In the genomic region with DNA sequence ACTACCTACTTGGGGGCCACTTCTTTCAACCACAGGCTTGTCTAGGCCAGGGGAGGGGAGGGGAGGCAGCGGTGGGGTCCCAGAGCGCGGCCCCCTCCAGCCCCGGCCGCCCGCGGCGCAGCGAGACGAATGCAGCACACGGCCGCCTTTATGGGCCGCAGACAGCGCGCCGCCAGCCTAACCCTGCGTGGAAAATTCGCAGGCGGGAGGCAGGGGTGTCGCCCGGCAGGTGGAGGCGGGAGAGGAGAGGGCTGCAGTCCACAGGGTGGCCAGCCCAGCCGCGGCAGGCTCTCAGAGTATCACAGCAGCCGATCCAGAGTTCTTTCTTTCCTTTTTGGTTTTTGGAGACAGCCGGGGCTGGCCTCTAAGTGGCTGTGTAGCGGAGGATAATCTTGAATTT, we compare ENCODE assay signal across 12 mouse cellular contexts. TPM values are rescaled to one million over a fixed set of nuclear protein-coding genes. Genes with fewer than 3 reads are reported as not detected.
DNase-seq lines count a peak whose midpoint lies in the region; ATAC-seq and TF ChIP-seq lines count a peak whose summit lies in the region.
"Had no signal": no experiment of that assay in that cellular context is flagged by ENCODE, and none has a peak within 500 bp of the region (broad histone marks: within the 10 kb centered on the region; RNA-seq: fewer than 3 reads in every experiment).

No protein-coding gene starts in this region.

- H3K27me3 ChIP-seq in heart, postnatal 0 days (ENCODE audit: control insufficient read depth, insufficient read depth, low read length): peaks cover 6% of the 10 kb centered on the region; the same call in 1 of the 2 replicates
- H3K27me3 ChIP-seq in embryonic facial prominence, embryonic 13.5 days: 0 out of 2 replicates have a peak, but pooled peaks cover 3% of the 10 kb centered on the region
- H3K27me3 ChIP-seq in intestine, embryonic 14.5 days (replicated peaks; ENCODE audit: control insufficient read depth, insufficient read depth, low read length): no peaks in the 10 kb centered on the region
- H3K27me3 ChIP-seq in midbrain, embryonic 14.5 days (ENCODE audit: control insufficient read depth, insufficient read depth, low read length): no peaks in the 10 kb centered on the region
- H3K27me3 ChIP-seq: CH12.LX had no signal

- WGBS in heart, postnatal 0 days: 17% methylated on average over 27 of the region's 27 CpGs
- WGBS in embryonic facial prominence, embryonic 13.5 days: 4% methylated on average over 27 of the region's 27 CpGs
- 16% methylated on average over 27 of the region's 27 CpGs for WGBS in intestine, embryonic 14.5 days
- 10% methylated on average over 27 of the region's 27 CpGs for WGBS in midbrain, embryonic 14.5 days

- no peak for TF ChIP-seq CTCF in heart, postnatal 0 days (IDR thresholded peaks at IDR 0.05; ENCODE audit: low read depth)

- H3K27ac ChIP-seq in heart, postnatal 0 days (ENCODE audit: low read depth): no peak overlapping the region
- peak overlapping the region; percentile 90 for H3K27ac ChIP-seq in embryonic facial prominence, embryonic 13.5 days
- H3K27ac ChIP-seq in intestine, embryonic 14.5 days (ENCODE audit: low read depth): peak overlapping the region; percentile 43; the same call in 1 of the 2 replicates
- H3K27ac ChIP-seq in midbrain, embryonic 14.5 days (replicated peaks; ENCODE audit: low read depth, low read length): no peak overlapping the region; the same call in 1 of the 2 replicates

- no peaks in the 10 kb centered on the region for H3K9me3 ChIP-seq in heart, postnatal 0 days (replicated peaks; ENCODE audit: control insufficient read depth, low read length)
- H3K9me3 ChIP-seq in embryonic facial prominence, embryonic 13.5 days: no peaks in the 10 kb centered on the region
- no peaks in the 10 kb centered on the region for H3K9me3 ChIP-seq in intestine, embryonic 14.5 days (ENCODE audit: control insufficient read depth, low read length)
- H3K9me3 ChIP-seq in midbrain, embryonic 14.5 days (ENCODE audit: control insufficient read depth, low read length): no peaks in the 10 kb centered on the region

- ATAC-seq in heart, postnatal 0 days (ENCODE audit: insufficient read depth, low read depth): 0 out of 2 replicates have a peak, but pooled peaks have one; percentile 22
- ATAC-seq in embryonic facial prominence, embryonic 13.5 days (ENCODE audit: insufficient number of reproducible peaks, insufficient read depth, low FRiP score, low TSS enrichment, low read depth): peak; percentile 49
- no peak for ATAC-seq in intestine, embryonic 14.5 days (replicated peaks; ENCODE audit: low FRiP score, low TSS enrichment, low read depth)
- ATAC-seq in midbrain, embryonic 14.5 days (ENCODE audit: low FRiP score, low TSS enrichment): peak; percentile 60; the same call in 1 of the 2 replicates

- no peak for TF ChIP-seq EP300 in heart, postnatal 0 days (IDR thresholded peaks at IDR 0.05; ENCODE audit: low read depth)

- H3K4me1 ChIP-seq in heart, postnatal 0 days (ENCODE audit: control insufficient read depth, insufficient read depth): peaks cover 13% of the 10 kb centered on the region
- peaks cover 70% of the 10 kb centered on the region for H3K4me1 ChIP-seq in embryonic facial prominence, embryonic 13.5 days
- peaks cover 29% of the 10 kb centered on the region for H3K4me1 ChIP-seq in intestine, embryonic 14.5 days (replicated peaks; ENCODE audit: control insufficient read depth, insufficient read depth, low read length)
- peaks cover 5% of the 10 kb centered on the region; the same call in 1 of the 2 replicates for H3K4me1 ChIP-seq in midbrain, embryonic 14.5 days (ENCODE audit: control insufficient read depth, insufficient read depth, low read length)

- no peak for DNase-seq in heart, postnatal 0 days (ENCODE audit: low spot score)
- no peak for DNase-seq in heart, postnatal 14 days
- no peak for DNase-seq in intestine, embryonic 14.5 days (ENCODE audit: low spot score)
- DNase-seq in midbrain, embryonic 14.5 days: peak; percentile 58
- DNase-seq in layer of hippocampus, adult 9-10 months (ENCODE audit: low spot score): no peak
- DNase-seq in cerebellum, postnatal 10 days: no peak
- no peak for DNase-seq in urinary bladder, adult 18-20 months (ENCODE audit: low spot score in 2 of 2)
- DNase-seq: adrenal gland, postnatal 14 days; kidney, adult 8-10 months; thymus, postnatal 14 days had no signal

- H3K4me3 ChIP-seq in heart, postnatal 0 days (ENCODE audit: low read depth, low read length): 0 out of 2 replicates have a peak overlapping the region, but pooled peaks have one; percentile 12
- H3K4me3 ChIP-seq in embryonic facial prominence, embryonic 13.5 days: peak overlapping the region; percentile 18
- 0 out of 2 replicates have a peak overlapping the region, but pooled peaks have one; percentile 8 for H3K4me3 ChIP-seq in intestine, embryonic 14.5 days (ENCODE audit: low read depth, low read length)
- peak overlapping the region; percentile 24 for H3K4me3 ChIP-seq in midbrain, embryonic 14.5 days (replicated peaks; ENCODE audit: low read depth, low read length)

- intact Hi-C loops in heart, postnatal 14 days (cut with DNase I): no loop called here

- no peaks in the 10 kb centered on the region for H3K36me3 ChIP-seq in heart, postnatal 0 days (replicated peaks; ENCODE audit: control insufficient read depth, insufficient read depth, low read length)
- H3K36me3 ChIP-seq in embryonic facial prominence, embryonic 13.5 days: no peaks in the 10 kb centered on the region
- no peaks in the 10 kb centered on the region for H3K36me3 ChIP-seq in intestine, embryonic 14.5 days (ENCODE audit: control insufficient read depth, insufficient read depth, low read length)
- H3K36me3 ChIP-seq in midbrain, embryonic 14.5 days (ENCODE audit: control insufficient read depth, insufficient read depth, low read length): no peaks in the 10 kb centered on the region

- H3K4me2 ChIP-seq in heart, postnatal 0 days (ENCODE audit: low read depth, low read length): peak overlapping the region; percentile 40
- H3K4me2 ChIP-seq in embryonic facial prominence, embryonic 13.5 days: peak overlapping the region; percentile 56
- H3K4me2 ChIP-seq in intestine, embryonic 14.5 days (ENCODE audit: low read length): peak overlapping the region; percentile 42
- peak overlapping the region; percentile 45 for H3K4me2 ChIP-seq in midbrain, embryonic 14.5 days (ENCODE audit: low read length)

- peak overlapping the region; percentile 49; the same call in 1 of the 2 replicates for H3K9ac ChIP-seq in heart, postnatal 0 days (replicated peaks; ENCODE audit: low read depth, low read length)
- peak overlapping the region; percentile 57 for H3K9ac ChIP-seq in embryonic facial prominence, embryonic 13.5 days
- H3K9ac ChIP-seq in intestine, embryonic 14.5 days (ENCODE audit: low read length): 0 out of 2 replicates have a peak overlapping the region, but pooled peaks have one; percentile 30
- H3K9ac ChIP-seq in midbrain, embryonic 14.5 days (replicated peaks; ENCODE audit: low read length): no peak overlapping the region; the same call in 1 of the 2 replicates

RNA-seq across cellular contexts. Expression of gene Snai1, which starts 21.4 kb away (rescaled TPM):
- total RNA-seq in heart, postnatal 0 days (2014; rRNA removed; ENCODE audit: low replicate concordance): 1.5 TPM in 1 of 2 replicates, not detected in the other
- polyA plus RNA-seq in heart, postnatal 0 days (2015; fragmentation: Nextera tagmentation; extraction: Ambion mirVana): 6.0 and 7.0 TPM in 2 replicates
- total RNA-seq in heart, postnatal 14 days (2021): 1 to 10 TPM; 3.0 to 3.1 TPM
- polyA plus RNA-seq in embryonic facial prominence, embryonic 13.5 days (2015; fragmentation: Nextera tagmentation; extraction: Ambion mirVana): 113 and 129 TPM in 2 replicates
- polyA plus RNA-seq in intestine, embryonic 14.5 days (2014; fragmentation: Nextera tagmentation; extraction: Ambion mirVana): 17.4 and 19.2 TPM in 2 replicates
- polyA plus RNA-seq in midbrain, embryonic 14.5 days (2014; fragmentation: Nextera tagmentation; extraction: Ambion mirVana): 0.53 and 4.4 TPM in 2 replicates

Comparison
In these comparisons a context has a peak if more than half of its experiments do, and no peak if none do; other contexts are left out.
1. H3K27ac ChIP-seq: peak in embryonic facial prominence, embryonic 13.5 days (single experiment) and intestine, embryonic 14.5 days (single experiment); none in heart, postnatal 0 days (single experiment) and midbrain, embryonic 14.5 days (single experiment).
2. Peak in every context shown above with its lines, with median percentiles within 50 percentile points of each other: H3K4me2 ChIP-seq and H3K4me3 ChIP-seq.